Mouse (Mus musculus): Measurements from ENCODE around the gene Tmem80. TPM values are rescaled to one million over a fixed set of nuclear protein-coding genes. Genes with fewer than 3 reads are reported as not detected.
A peak's percentile ranks its signal among the peaks of the same experiment; 100 is the strongest.

Tmem80 gene
- total and polyA plus RNA-seq, 2 experiments from 2014 or later: 33.2 to 34.7 TPM

- 69% methylated on average over 1 of the region's 1 CpGs for WGBS
- H3K4me2 ChIP-seq (ENCODE audit: low read depth): 0 out of 2 replicates have a peak overlapping the region, but pooled peaks have one; percentile 13
Observed at GRCm38 (mm10) chr7:141324686-141325085, 2.9 kb upstream of the Tmem80 start.

GRCm38 (mm10) chr7:141326546-141327446 lies 743 bp upstream of the Tmem80 start:
- 2% methylated on average over 34 of the region's 35 CpGs for WGBS
- peak; percentile 4 for ATAC-seq
- peak overlapping the region; percentile 100 for H3K4me2 ChIP-seq (ENCODE audit: low read depth)
- no peak for TF ChIP-seq CTCF (IDR thresholded peaks at IDR 0.05; ENCODE audit: low read depth)
- H3K4me3 ChIP-seq (ENCODE audit: low read depth, low read length): peak overlapping the region; percentile 70
- H3K27ac ChIP-seq (ENCODE audit: low read depth, low read length): peak overlapping the region; percentile 100
- H3K36me3 ChIP-seq (ENCODE audit: insufficient read depth): peaks cover 23% of the 10 kb centered on the region
- DNase-seq: peak; percentile 34
- peaks cover 22% of the 10 kb centered on the region for H3K4me1 ChIP-seq (ENCODE audit: insufficient read depth)
- H3K9ac ChIP-seq: peak overlapping the region; percentile 98
- H3K27me3 ChIP-seq (ENCODE audit: insufficient read depth, low read length): no peaks in the 10 kb centered on the region
- H3K9me3 ChIP-seq (ENCODE audit: low read length): no peaks in the 10 kb centered on the region

More at GRCm38 (mm10) chr7:141324686-141325085, 2.9 kb upstream of the Tmem80 start:
- Histone ChIP-seq H3K4me3 (ENCODE audit: low read depth, low read length) (no peak overlapping the region), H3K9ac (peak overlapping the region; percentile 22; the same call in 1 of the 2 replicates), H3K36me3 (ENCODE audit: insufficient read depth) (peaks cover 42% of the 10 kb centered on the region), H3K27me3 (ENCODE audit: insufficient read depth, low read length) (no peaks in the 10 kb centered on the region), H3K9me3 (ENCODE audit: low read length) (no peaks in the 10 kb centered on the region), H3K4me1 (ENCODE audit: insufficient read depth) (peaks cover 22% of the 10 kb centered on the region), H3K27ac (ENCODE audit: low read depth, low read length) (no peak overlapping the region)
- no peak for TF ChIP-seq CTCF (IDR thresholded peaks at IDR 0.05; ENCODE audit: low read depth)
- ATAC-seq (no peak), DNase-seq (no peak)

GRCm38 (mm10) chr7:141328373-141328990 lies 943 bp downstream of the Tmem80 start:
- WGBS: 13% methylated on average over 24 of the region's 24 CpGs
- ATAC-seq: peak; percentile 1; the same call in 1 of the 2 replicates

DNA sequence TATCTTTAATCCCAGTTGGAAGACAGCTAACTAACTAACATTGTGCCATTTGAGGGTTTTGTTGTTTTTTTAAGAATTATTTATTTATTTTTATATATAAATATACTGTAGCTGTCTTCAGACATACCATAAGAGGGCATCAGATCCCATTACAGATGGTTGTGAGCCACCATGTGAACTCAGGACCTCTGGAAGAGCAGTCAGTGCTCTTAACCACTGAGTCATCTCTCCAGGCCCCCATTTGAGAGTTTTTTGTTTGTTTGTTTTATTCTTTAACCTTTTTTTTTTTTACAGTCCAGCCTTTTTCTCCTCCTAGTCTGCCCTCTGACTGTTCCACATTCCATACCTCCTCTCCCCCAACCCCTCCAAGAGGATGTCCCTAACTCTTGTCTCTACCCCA lies 3.2 kb downstream of the Tmem80 start:
- no peak for TF ChIP-seq CTCF (IDR thresholded peaks at IDR 0.05; ENCODE audit: low read depth)
- peaks cover 13% of the 10 kb centered on the region for H3K36me3 ChIP-seq (ENCODE audit: insufficient read depth)
- ATAC-seq (no peak), DNase-seq (no peak)
- H3K9ac ChIP-seq: no peak overlapping the region
- H3K4me3 ChIP-seq (ENCODE audit: low read depth, low read length): no peak overlapping the region
- H3K4me2 ChIP-seq (ENCODE audit: low read depth): no peak overlapping the region
- H3K27me3 ChIP-seq (ENCODE audit: insufficient read depth, low read length): no peaks in the 10 kb centered on the region
- H3K4me1 ChIP-seq (ENCODE audit: insufficient read depth): peaks cover 19% of the 10 kb centered on the region
- H3K27ac ChIP-seq (ENCODE audit: low read depth, low read length): no peak overlapping the region
- no peaks in the 10 kb centered on the region for H3K9me3 ChIP-seq (ENCODE audit: low read length)

More at GRCm38 (mm10) chr7:141328373-141328990, 943 bp downstream of the Tmem80 start:
- H3K4me3 ChIP-seq (ENCODE audit: low read depth, low read length): peak overlapping the region; percentile 70
- peaks cover 14% of the 10 kb centered on the region for H3K36me3 ChIP-seq (ENCODE audit: insufficient read depth)
- H3K9me3 ChIP-seq (ENCODE audit: low read length): no peaks in the 10 kb centered on the region
- peak overlapping the region; percentile 98 for H3K9ac ChIP-seq
- no peak for TF ChIP-seq CTCF (IDR thresholded peaks at IDR 0.05; ENCODE audit: low read depth)
- no peaks in the 10 kb centered on the region for H3K27me3 ChIP-seq (ENCODE audit: insufficient read depth, low read length)
- H3K4me2 ChIP-seq (ENCODE audit: low read depth): peak overlapping the region; percentile 100
- H3K4me1 ChIP-seq (ENCODE audit: insufficient read depth): peaks cover 22% of the 10 kb centered on the region
- no peak for DNase-seq
- peak overlapping the region; percentile 100 for H3K27ac ChIP-seq (ENCODE audit: low read depth, low read length)

DNA sequence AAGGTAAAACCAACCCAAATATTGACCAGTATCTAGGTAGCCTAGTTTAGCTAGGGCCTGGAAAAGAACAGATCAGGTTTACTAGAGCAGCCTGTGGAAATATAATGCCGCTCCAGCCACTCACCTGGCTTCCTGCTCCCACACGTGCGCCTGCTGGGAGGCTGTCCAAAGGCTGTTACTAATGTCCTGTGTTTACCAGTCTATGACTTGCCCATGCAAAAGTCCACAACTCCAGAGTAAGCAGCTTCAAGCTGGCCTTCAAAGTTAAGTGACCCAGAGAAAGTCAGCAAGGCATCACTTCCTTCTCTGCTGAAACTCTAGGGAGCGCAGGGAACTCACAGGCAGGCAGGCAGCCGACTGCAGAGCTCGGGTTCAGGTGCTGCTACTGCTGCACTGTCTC lies 4.5 kb downstream of the Tmem80 start:
- DNase-seq (no peak), ATAC-seq (no peak)
- Histone ChIP-seq H3K4me1 (ENCODE audit: insufficient read depth) (peaks cover 7% of the 10 kb centered on the region; the same call in 1 of the 2 replicates), H3K4me3 (ENCODE audit: low read depth, low read length) (no peak overlapping the region), H3K9me3 (ENCODE audit: low read length) (no peaks in the 10 kb centered on the region), H3K4me2 (ENCODE audit: low read depth) (no peak overlapping the region), H3K36me3 (ENCODE audit: insufficient read depth) (peaks cover 18% of the 10 kb centered on the region), H3K9ac (no peak overlapping the region), H3K27me3 (ENCODE audit: insufficient read depth, low read length) (no peaks in the 10 kb centered on the region), H3K27ac (ENCODE audit: low read depth, low read length) (no peak overlapping the region)
- 83% methylated on average over 6 of the region's 6 CpGs for WGBS
- no peak for TF ChIP-seq CTCF (IDR thresholded peaks at IDR 0.05; ENCODE audit: low read depth)

GRCm38 (mm10) chr7:141335044-141335579 lies 7.6 kb downstream of the Tmem80 start:
- 76% methylated on average over 2 of the region's 2 CpGs for WGBS
- no peak overlapping the region for H3K27ac ChIP-seq (ENCODE audit: low read depth, low read length)
- no peaks in the 10 kb centered on the region for H3K4me1 ChIP-seq (ENCODE audit: insufficient read depth)
- no peaks in the 10 kb centered on the region for H3K9me3 ChIP-seq (ENCODE audit: low read length)
- no peak overlapping the region for H3K4me3 ChIP-seq (ENCODE audit: low read depth, low read length)
- no peak overlapping the region for H3K4me2 ChIP-seq (ENCODE audit: low read depth)
- H3K27me3 ChIP-seq (ENCODE audit: insufficient read depth, low read length): no peaks in the 10 kb centered on the region
- ATAC-seq (no peak), DNase-seq (no peak)
- no peak for TF ChIP-seq CTCF (IDR thresholded peaks at IDR 0.05; ENCODE audit: low read depth)
- no peak overlapping the region for H3K9ac ChIP-seq
- peaks cover 18% of the 10 kb centered on the region for H3K36me3 ChIP-seq (ENCODE audit: insufficient read depth)
